Mouse (Mus musculus) gastrocnemius, postnatal 14 days (tissue): ENCODE measurements around the gene Dohh. TPM values are rescaled to one million over a fixed set of nuclear protein-coding genes. Genes with fewer than 3 reads are reported as not detected.

Experiments used
- DNase-seq: peaks from one replicate; pipeline ENCODE4 v3.0.0; 2021; ENCODE audit warnings: mixed read lengths
- intact Hi-C: fragments of 180-260 bp; cut with DNase I; formaldehyde crosslinking; loops from one replicate; pipeline ENCODE4 v1.15.1; 2025; ENCODE audit warnings: low total_unique reads
- long read RNA-seq, 2 experiments: library from polyadenylated mRNA; stranded (forward); transcript quantifications; one replicate each; pipeline ENCODE4 v2.0.0; 2021
- total RNA-seq, 2 experiments: library from RNA; stranded (reverse); gene quantifications; 2 replicates each; pipeline ENCODE4 v1.2.3; 2021

Dohh gene
- 10 to 100 TPM; 38.6 to 39.8 TPM for total RNA-seq
- long read RNA-seq, experiment 1, transcript Dohh-201 (5 exons, 1,444 nt) = major isoform, 47 of 51 reads
- long read RNA-seq, experiment 1, partial matches to known transcripts = 1 of 51 reads
- long read RNA-seq, experiment 1, other reads (novel, unspliced or antisense) = 3 of 51 reads
- long read RNA-seq, experiment 2, transcript Dohh-201 (5 exons, 1,444 nt) = major isoform, 51 of 53 reads
- long read RNA-seq, experiment 2, partial matches to known transcripts = 0 of 53 reads
- long read RNA-seq, experiment 2, other reads (novel, unspliced or antisense) = 2 of 53 reads

DNA sequence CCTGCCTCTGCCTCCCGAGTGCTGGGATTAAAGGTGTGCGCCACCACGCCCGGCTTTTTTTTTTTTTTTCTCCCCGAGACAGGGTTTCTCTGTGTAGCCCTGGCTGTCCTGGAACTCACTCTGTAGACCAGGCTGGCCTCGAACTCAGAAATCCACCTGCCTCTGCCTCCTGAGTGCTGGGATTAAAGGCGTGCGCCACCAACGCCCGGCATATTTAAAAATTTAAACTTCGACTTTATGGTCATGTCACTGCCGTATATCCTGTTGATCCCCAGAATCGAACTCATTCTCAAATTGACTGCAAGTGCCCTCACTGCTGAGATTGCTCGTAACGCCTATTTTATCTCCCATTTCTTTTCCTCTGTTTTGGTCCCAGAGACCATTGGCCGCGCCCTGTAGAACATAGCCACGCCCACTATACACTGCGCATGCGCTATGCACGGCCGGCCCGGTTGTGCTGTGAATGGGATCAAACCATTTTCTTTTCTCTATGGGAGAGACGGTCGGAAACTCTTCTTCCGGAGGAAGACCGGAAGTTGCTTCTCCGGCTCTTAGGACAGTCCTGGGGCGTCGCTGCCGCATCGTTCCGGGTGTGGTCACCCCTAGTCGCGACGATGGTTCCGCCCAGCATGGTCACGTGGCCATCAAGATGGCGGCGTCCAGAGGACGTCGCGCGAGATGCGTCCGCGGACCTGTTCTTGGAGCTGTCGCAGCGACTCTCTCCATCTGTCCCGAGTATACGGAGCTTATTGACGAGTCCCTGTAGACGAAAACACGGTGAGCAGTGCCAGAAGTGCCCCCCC lies at the start of gene Dohh, which contains the start of gene Gm48551:
Gene Dohh (plus strand): TSS at position 627 of the 803 bp plus-strand sequence.
Gene Gm48551 (plus strand): TSS at position 665 of the 803 bp plus-strand sequence.
- peak; percentile 99 for DNase-seq
- intact Hi-C loops = no loop called here

DNA sequence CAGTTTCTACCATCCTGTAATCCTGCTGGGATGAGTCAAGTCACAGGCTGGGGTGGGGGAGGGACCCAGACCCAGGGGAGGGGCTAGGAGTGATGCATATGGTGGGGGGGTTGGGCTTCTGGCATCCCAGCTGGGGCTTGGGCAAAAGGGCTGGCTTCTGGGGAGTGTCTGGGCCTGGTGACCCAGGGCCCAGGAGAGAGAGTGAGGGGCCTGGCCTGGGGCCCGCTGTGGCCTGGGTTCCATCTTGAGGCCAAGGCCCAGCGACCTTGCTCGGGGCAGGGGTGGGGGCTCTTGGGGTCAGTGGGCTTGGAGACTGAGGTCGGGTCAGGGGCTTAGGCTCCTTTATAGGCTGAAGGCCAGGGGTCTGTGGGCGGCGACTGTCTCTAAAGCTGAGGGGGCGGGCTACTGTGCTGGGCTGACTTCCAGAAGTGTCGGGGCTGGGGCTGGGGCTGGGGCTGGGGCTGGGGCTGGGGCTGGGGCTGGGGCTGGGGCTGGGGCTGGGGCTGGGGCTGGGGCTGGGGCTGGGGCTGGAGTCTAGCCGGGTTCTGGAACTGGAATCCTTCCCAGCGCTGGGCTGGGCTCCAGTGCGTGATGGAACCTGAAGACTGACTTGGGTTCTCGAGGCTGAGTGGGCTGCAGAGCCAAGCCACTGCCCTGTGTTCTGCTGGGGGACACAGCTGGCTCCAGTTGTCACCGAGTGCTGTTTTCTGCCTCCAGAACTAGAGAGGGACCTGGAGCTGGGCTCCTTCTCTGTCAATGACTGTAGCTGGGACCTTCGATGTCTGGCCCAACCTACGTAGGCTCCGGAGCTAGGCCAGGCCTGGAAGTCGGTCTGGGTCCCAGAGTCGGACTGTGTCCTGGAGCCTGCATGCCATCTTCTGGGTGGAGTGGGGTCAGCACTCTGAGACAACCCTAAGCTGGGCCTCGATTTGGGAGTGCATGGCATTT lies 48.6 kb upstream of the Dohh start:
- peak; percentile 47 for DNase-seq
- intact Hi-C loops = no loop called here

DNA sequence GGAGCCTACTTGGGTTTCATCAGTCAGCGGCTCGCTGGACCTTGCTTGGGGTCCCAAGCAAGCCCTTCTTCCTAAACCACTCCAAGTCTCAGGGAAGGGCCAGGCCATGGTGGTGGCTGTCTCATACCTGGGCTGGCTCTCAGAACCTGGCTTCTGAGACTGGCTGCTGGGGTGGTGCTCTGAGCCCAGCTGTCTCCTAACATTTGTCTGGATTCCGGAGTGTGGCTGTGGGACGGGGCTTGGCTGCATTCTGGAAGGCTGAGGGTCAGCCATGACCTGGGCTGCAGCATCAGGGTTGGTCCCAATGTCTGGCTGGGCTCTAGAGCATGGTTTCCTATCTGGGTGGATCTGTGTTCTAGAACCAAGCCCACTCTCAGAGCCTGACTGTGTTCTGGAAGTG lies 47.7 kb upstream of the Dohh start:
- intact Hi-C loops = no loop called here
- no peak for DNase-seq

DNA sequence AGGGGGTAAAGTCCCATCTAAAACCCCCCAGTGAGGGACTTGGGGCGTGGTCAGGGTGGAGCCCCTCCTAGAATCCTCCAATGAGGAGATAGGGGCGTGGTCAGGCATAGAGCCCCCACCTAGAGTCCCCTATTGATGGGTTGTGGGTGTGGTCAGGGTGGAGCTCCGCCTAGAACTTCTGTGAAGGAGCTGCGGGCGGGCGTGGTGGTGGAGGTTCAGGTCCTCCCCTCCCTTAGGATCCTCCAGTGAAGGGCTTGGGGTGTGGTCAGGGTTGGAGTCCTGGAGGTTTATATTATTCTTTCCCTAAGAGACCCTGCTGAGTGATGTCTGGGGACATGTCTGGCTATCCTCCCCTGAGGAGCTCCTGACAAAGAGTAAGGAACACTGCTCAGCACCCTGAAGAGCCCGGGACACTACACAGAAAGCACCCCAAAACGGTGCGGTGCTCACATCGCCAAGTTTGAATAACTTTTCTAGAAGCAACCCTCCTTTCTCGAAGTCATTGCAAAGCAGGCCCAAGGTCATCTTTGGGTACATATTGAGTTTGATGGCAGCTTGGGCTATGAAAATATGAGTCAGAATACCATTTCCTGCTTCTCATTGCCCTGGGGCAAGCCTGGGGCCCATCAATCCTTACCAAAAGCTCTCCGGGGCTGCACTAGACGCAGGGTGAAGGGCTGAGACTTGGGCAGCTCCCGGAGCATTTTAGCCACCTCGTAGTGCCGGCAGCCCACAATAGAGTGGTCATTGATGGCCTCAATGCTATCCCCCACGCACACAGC lies 43.5 kb upstream of the Dohh start:
- DNase-seq = no peak

DNA sequence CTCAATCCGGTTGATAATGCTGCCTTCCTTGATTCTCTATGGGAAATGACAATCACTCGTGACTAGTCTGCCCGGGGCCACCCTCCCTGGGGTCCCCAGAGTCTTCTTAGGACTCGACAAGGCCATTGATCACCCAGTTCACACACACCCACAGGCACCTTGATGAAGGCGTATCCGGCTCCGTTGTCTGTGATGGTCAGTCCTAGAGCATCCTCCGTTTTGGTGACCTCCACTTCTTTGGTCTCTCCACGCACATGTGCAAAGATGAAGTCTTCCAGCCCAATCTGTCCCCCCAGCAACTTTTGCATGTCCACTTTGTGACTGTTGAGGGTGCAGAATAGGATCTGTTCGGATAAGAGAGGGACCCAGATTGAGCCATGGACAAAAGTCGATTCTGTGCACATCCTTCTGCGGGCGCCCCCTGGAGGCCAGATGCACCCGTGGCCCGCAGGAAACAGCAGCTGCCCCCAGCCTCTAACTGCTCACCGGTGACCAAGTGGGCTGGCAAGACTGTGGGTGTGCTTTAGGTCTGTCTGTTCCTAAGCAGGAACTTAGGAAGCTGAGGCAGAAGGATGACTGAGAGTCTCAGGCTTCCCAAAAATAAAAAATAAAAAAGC lies 42.8 kb upstream of the Dohh start:
- DNase-seq = peak; percentile 73
- intact Hi-C loops = no loop called here

More for the DNA sequence above, 43.5 kb upstream of the Dohh start:
- intact Hi-C loops = no loop called here

DNA sequence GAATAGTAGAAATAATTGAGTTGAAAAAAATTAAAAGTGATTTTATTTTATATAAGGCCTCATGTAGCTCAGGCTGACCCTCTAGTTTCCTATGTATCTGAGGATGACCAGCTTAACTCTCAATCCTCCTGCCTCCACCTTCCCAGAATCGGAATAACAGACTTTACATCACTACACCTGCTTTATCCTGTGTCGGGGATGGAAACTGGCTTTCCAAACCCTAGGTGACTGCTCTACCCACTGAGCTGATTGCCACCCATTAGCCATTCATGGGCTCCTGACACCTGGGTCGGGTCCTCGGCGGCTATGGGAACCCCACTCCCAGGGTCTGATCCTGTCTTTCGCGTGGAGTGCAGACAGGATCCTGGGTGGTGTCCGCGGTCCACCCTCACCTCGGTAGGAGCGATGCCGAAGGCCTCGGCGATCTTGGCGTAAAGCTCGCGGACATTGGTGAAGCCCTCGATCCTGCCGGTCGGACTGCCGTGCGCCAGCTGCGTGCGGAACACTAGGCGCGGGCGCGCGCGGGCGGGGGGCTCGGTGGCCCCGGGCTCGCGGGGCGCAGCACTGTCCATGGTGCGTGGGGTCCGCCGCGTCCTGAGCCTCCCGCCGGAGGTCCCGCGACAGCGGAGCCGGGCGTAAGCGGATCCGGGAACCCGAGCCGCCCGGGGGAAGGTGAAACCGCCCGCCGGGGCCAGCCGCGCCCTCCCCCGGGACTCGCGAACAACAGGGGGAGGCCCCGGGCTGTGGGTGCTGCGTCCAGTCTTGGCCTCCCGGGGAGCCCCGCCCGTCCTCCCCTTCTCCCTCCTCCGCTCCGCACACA lies 41.3 kb upstream of the Dohh start, which contains the start of gene Gipc3:
Gene Gipc3 (minus strand): TSS at position 581 of the 820 bp plus-strand sequence.
- DNase-seq = no peak
- intact Hi-C loops = no loop called here

DNA sequence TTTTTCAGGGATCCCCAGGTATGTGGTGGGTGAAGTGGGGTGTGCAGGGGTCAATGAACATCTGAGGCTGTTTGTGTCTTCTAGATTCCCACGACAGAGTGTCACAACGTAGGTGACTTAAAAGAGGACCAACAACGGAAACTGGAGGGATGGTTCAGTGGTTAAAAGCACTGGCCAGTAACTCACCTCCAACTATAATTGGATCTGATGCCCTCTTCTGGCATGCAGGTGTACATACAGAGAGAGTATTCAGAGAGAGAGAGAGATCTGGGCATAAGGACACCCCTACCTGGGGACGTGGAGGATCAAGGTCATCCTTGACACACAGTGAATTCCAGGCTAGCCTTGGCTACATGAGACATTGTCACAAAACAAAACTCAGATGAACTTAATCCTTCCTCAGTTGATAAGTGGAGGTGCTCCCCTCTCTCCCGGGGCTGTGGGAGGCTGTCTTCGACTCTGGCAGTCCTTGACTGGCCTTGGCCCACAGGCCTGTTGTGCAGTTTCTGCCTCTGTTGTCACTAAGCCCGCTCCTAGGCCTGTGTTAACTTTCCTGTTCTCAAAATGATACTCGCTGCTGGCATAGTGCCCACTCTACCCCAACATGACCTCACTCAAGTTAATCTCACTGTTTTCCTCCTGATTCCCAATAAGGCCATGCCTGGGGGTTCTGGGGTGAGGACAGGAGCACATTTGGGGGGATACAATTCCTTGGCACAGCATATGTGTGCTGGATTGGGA lies 39.6 kb upstream of the Dohh start:
- intact Hi-C loops = no loop called here
- DNase-seq = no peak

DNA sequence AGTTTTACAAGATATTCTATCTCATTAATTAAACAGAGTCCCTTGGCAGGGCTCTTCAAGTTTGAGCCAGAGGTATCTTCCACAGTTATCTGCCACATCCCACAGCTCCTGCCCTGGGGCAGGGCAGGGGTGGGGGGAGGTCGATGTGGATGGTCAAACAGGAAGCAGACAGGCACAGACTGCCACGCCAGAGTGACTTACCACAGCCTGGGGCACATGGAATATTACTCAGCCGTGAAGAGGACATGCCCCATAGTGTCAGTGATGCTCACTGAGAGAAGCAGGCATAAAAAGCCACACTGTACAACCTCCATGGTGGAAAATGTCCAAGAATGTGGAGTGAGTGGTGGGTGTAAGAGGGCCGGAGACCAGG lies 39.1 kb upstream of the Dohh start:
- DNase-seq = no peak
- intact Hi-C loops = no loop called here

DNA sequence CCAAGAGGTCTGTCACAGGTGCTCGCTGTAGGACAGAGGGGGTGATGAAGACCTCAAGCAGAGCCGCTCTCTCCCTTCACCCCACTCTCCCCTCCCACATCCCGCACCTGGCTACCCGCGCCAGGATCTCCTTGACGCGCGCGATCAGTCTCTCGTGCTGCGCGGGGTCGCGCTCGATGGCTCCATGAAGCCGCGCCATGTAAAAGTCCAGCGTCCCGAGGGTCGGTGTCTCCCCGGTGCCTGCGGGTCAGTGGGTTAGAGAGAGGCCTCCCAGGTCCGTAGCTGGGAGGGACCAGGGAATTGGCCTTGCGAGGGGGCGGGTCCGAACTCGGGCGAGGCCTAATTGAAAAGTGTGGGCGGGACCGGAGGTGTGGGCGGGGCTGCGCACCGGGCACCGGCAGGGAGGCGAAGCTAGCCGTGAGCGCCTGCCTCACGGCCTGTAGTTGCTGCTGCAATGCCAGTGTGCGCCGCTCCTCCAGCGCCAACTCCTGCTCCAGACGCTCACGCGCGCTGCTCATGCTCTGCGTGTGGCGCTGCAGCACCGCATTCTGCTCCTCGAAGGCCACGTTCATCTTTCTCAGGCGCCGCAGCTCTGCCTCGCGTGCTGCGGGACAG lies 37.7 kb upstream of the Dohh start:
- intact Hi-C loops = no loop called here
- no peak for DNase-seq

DNA sequence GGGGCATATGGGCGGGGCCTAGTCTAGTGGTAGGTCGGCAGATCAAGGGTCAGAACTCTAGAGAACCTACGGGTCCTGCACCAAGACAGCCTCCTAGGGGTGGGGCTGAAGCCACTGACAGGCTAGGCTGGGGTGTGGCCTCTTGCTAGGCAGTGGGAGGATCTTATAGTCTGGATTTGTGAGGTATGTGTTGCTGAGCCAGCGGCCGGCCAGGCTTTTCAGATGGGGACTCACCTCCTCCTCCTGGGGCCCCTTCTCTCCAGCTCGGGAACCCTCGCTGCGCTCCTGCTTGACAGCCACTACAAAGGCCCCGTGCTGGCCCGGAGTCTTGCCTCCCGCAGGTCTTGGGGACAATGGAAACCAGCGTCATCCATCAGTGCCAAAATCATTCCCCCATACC lies 35.1 kb upstream of the Dohh start:
- intact Hi-C loops = no loop called here
- no peak for DNase-seq

DNA sequence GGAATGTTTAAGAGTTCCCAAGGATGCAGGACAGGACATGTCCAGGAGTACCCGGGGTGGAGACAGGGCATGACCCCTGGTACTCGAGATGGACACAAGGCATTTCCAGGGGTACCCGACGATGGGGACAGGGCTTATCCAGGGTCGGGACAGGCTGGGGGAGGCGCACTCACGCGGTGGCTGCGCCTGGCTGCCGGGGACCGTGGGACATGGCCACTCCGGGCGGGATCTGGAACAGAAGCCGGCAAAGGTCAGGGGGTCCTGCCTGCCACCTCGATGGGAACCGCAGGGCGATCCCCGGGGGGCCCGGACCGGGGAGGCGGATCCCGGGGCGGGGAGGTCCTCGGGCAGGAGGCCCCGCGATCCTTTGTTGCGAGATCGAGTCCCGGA lies 34.3 kb upstream of the Dohh start:
- DNase-seq = no peak
- intact Hi-C loops = loop anchor here (5.0 kb wide), 1 partner anchor 63 kb away; no protein-coding TSS in a partner anchor

DNA sequence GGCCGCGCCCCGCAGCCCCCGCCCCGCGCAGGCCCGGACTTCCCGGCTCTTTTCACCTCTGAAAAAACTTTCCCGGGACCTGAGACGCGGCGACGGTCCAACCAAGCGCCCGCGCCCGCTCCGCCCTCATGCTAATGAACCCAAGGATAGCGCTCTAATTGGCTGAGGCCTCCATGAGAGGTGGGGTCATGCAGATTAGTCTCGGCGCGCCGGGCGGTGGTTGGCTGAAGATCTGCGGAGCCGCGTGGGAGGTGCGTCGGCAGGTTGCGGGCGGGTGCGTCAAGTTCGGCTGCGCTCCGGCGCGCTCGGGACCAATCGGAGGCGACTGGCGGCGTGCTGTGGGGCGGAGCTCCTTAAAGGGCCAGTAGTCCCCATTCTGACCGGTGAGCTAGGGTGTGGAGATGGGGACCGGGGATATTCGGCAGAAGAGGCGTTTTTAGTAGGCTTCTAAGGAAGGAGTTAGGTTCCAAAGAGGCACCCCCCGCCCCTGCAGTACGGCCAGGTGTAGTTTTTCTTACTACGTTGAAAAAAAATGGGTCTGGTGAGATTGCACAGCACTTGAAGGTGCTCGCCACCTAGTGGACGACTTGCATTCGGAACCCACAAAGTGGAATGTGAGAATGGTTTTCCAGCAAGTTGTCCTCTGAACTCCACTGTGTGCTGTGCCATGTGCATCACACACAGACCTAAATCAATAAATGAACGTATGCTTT lies 33.7 kb upstream of the Dohh start, which contains the start of gene Hmg20b:
Gene Hmg20b (minus strand): TSS at position 130 of the 713 bp plus-strand sequence.
- intact Hi-C loops = loop anchor here (5.0 kb wide), 1 partner anchor 63 kb away; no protein-coding TSS in a partner anchor
- DNase-seq = peak; percentile 100

DNA sequence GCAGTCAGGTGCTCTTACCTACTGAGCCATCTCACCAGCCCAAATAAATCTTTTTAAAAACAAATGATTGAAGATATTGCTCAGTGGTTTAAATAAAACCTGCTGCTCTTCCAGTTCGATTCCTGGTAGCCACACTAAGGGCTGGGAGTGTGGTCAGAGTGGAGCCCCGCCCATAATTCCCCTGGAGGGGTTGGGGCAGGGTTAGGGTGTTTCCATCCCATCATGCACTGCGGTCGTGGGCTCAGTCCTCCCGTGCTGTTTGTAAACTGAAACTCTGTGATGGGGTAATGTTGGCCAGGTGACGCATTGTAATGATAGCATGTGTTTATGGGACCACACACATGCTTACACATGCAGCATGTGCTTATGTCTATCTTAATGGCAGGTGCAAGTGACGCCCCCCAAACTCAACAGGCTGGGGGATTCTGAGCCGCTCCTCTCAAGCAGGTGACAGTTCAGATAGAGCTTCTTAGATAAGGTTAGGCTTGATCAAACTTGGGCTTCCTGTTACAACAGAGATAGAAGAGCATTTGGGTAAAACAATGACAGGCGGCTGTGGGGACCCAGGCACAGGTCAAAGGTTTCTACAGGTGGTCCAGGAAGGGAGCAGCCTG lies 32.4 kb upstream of the Dohh start:
- intact Hi-C loops = loop anchor here (5.0 kb wide), 1 partner anchor 64 kb away; no protein-coding TSS in a partner anchor
- DNase-seq = no peak

DNA sequence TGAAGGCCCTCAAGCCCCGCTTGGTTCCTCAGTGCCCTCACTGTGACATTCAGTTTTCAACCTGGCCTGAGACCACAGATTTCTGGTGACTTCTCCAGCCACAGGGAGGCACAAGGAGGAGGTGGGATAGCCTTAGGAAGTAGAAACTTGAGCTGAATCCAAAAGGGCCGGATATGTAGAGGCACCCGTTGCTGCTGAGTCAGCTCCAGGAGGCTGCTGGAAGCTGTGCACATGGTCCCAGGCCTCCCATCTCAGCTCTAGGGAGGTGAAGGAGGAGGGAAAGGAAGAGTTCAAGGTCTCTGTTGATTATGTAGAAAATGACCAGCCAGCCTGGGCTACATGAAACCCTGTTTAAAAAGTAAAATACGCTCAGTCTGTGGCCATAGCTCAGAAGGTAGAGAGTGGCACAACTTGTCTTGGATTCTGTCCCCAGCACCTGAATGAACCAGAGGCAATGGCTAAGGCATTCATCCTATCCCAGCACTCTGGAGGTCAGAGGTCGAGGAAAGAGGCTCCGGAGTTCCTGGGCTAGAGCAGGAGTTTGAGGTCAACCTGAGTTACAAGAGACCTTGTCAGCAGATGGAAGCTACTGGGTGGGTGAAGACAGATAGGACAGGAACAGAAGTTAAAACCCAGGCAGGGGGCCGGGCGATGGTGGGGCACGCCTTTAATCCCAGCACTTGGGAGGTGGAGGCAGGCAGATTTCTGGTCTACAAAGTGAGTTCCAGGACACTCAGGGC lies 29.3 kb upstream of the Dohh start:
- DNase-seq = no peak

DNA sequence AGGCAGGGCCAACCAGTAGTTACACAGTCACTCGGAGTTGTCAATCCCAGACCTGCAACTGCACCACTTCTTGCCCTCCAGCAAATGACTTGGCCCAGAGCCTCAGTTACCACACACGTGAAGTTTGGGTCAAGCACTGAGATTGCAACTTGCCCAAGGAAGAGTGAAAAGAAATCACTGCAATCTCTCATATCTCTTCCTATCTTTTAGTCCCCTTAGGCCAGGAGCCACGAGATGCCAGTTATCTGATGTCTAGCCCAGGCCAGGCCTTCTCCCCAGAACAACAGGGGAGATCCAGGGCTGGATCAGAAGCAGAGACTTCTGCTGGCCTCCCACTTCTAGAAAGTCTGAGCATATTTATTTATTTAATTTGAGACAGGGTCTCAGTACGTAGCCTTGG lies 28.7 kb upstream of the Dohh start:
- DNase-seq = no peak
- intact Hi-C loops = no loop called here

More for the DNA sequence above, 29.3 kb upstream of the Dohh start:
- intact Hi-C loops = loop anchor here (5.0 kb wide), 1 partner anchor 68 kb away; no protein-coding TSS in a partner anchor
